Mouse (Mus musculus) lung, adult 2 months (tissue): ENCODE data around the gene Cmtm7. TPM values are rescaled to one million over a fixed set of nuclear protein-coding genes. Genes with fewer than 3 reads are reported as not detected.

Experiments used
- DNase-seq: peaks from one replicate; pipeline ENCODE4 v3.0.0; 2022
- H3K4me1 ChIP-seq: fragments of 200-500 bp; 2 replicates; pipeline ENCODE4 v1.6.1; 2011; ENCODE audit warnings: low read length; ENCODE audit not compliant: control insufficient read depth, insufficient read depth
- H3K4me3 ChIP-seq: fragments of 200-500 bp; replicated peaks from 2 replicates; pipeline ENCODE3; 2011; ENCODE audit warnings: low read depth, mild to moderate bottlenecking, control low read depth, low read length; ENCODE audit errors: extremely low read depth
- CTCF ChIP-seq: fragments of 200-500 bp; IDR thresholded peaks from 2 replicates; pipeline ENCODE4 v1.5.1; 2011; ENCODE audit warnings: mild to moderate bottlenecking, low read length, control low read depth; ENCODE audit not compliant: insufficient read depth
- POLR2A ChIP-seq: fragments of 200-500 bp; IDR thresholded peaks from 2 replicates; pipeline ENCODE4 v1.6.1; 2011; ENCODE audit warnings: low read depth, mild to moderate bottlenecking, control low read depth, low read length, borderline replicate concordance; ENCODE audit errors: extremely low read depth
- whole genome bisulfite sequencing: fragments of 180-500 bp; shearing (Covaris S2); methylation state at CpG from one replicate; pipeline ENCODE4 v1.1.7; 2018; 5-methylcytosine and 5-hydroxymethylcytosine counted together
- polyA plus RNA-seq: library from polyadenylated mRNA; depleted of rRNA; stranded (reverse); fragments of >200 nt; gene quantifications from 2 replicates; pipeline ENCODE4 v1.2.3, GENCODE M21; 2012; rRNA removed

The Cmtm7 gene
- polyA plus RNA-seq, 1 experiment: 88.9 TPM

DNA sequence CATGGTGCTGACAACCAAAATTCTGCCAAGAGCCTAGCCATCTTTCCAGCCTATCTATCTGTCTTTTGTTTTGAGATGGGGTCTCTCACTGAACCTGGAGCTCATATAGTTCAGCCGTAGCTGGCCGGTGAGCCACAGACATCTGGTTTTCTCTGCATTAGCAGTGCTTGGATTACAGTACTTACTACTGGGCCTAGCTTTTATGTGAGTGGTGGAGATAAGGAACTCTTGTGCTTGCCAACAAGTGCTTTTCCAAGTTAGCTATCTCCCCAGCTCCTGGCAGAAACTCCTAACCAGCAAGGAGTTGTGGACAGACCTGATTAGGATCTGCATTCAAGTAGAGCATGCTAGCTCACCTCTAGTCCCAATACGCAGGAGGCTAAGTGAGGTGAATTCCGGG is 73.9 kb downstream of the Cmtm7 start:
- H3K4me1 ChIP-seq: no peaks in the 10 kb centered on the region; the same call in 1 of the 2 replicates
- H3K4me3 ChIP-seq: no peak overlapping the region
- TF ChIP-seq CTCF (no peak), POLR2A (no peak)
- DNase-seq: no peak
- 90% methylated on average over 4 of the region's 4 CpGs for WGBS

Other genes starting within 250 kb of the Cmtm7 start
- gene Trim71, start 217.5 kb downstream of the Cmtm7 start, polyA plus RNA-seq: 0.05 and 0.08 TPM in 2 replicates
- 23.0 and 28.9 TPM in 2 replicates for gene Cnot10, start 141.7 kb downstream of the Cmtm7 start, polyA plus RNA-seq
- 15.4 and 17.8 TPM in 2 replicates for gene Dync1li1, start 93.1 kb downstream of the Cmtm7 start, polyA plus RNA-seq
- gene Cmtm6, start 50.7 kb downstream of the Cmtm7 start, polyA plus RNA-seq: 50.9 and 79.8 TPM in 2 replicates
- gene Cmtm8, start 62.3 kb upstream of the Cmtm7 start, polyA plus RNA-seq: 151 and 179 TPM in 2 replicates
- 20.0 and 27.3 TPM in 2 replicates for gene Gpd1l, start 152.1 kb upstream of the Cmtm7 start, polyA plus RNA-seq
- gene Osbpl10, start 196.7 kb upstream of the Cmtm7 start, polyA plus RNA-seq: 6.4 and 7.1 TPM in 2 replicates
- gene Rps27rt, start 200.9 kb upstream of the Cmtm7 start, polyA plus RNA-seq: 24.1 and 30.5 TPM in 2 replicates